ENCODE assay signal across 18 mouse cellular contexts in genomic region chr2:150830011-150830410, GRCm38 (mm10). TPM values are rescaled to one million over a fixed set of nuclear protein-coding genes. Genes with fewer than 3 reads are reported as not detected.
A peak's percentile ranks its signal among the peaks of the same experiment; 100 is the strongest.
DNase-seq lines count a peak whose midpoint lies in the region; ATAC-seq and TF ChIP-seq lines count a peak whose summit lies in the region.
"Had no signal": no experiment of that assay in that cellular context is flagged by ENCODE, and none has a peak within 500 bp of the region (broad histone marks: within the 10 kb centered on the region; RNA-seq: fewer than 3 reads in every experiment).

No protein-coding gene starts in this region.

- no peak for DNase-seq in liver, postnatal 0 days
- no peak for DNase-seq in liver, embryonic 11.5 days (ENCODE audit: low spot score)
- DNase-seq in B cell, adult 2 months: no peak
- DNase-seq: adrenal gland, postnatal 10 days; cerebellum, adult 2 months; cerebellum, postnatal 10 days; embryo, embryonic 11 days; gastrocnemius, postnatal 14 days; heart, adult 11 months; heart, postnatal 36 days had no signal

- TF ChIP-seq POLR2A in bone marrow macrophage, adult 2 months (IDR thresholded peaks at IDR 0.05; ENCODE audit: borderline replicate concordance, low read depth, low read length): no peak
- no peak for TF ChIP-seq POLR2A in cortical plate, adult 2 months (IDR thresholded peaks at IDR 0.05; ENCODE audit: extremely low read depth, insufficient read depth, low read length)

- no peak for TF ChIP-seq EP300 in liver, postnatal 0 days (IDR thresholded peaks at IDR 0.05; ENCODE audit: low read depth)

- no peak overlapping the region for H3K9ac ChIP-seq in liver, postnatal 0 days (replicated peaks)
- H3K9ac ChIP-seq in liver, embryonic 11.5 days (ENCODE audit: low read depth, low read length): no peak overlapping the region
- no peak overlapping the region for H3K9ac ChIP-seq in midbrain, embryonic 15.5 days
- H3K9ac ChIP-seq: embryonic facial prominence, embryonic 15.5 days; forebrain, embryonic 15.5 days; heart, embryonic 13.5 days; hindbrain, embryonic 15.5 days had no signal

- H3K4me1 ChIP-seq in liver, postnatal 0 days (ENCODE audit: insufficient read depth): no peaks in the 10 kb centered on the region
- H3K4me1 ChIP-seq in liver, embryonic 11.5 days (replicated peaks; ENCODE audit: control insufficient read depth, insufficient read depth, low read length): no peaks in the 10 kb centered on the region
- H3K4me1 ChIP-seq in bone marrow macrophage, adult 2 months (ENCODE audit: control insufficient read depth, insufficient read depth, low read length): peaks cover 31% of the 10 kb centered on the region
- H3K4me1 ChIP-seq in cortical plate, adult 2 months (ENCODE audit: control insufficient read depth, insufficient read depth, low read length): no peaks in the 10 kb centered on the region
- no peaks in the 10 kb centered on the region for H3K4me1 ChIP-seq in midbrain, embryonic 15.5 days
- H3K4me1 ChIP-seq: embryonic facial prominence, embryonic 15.5 days; forebrain, embryonic 15.5 days; heart, embryonic 13.5 days; hindbrain, embryonic 15.5 days had no signal

- no peak overlapping the region for H3K4me3 ChIP-seq in liver, postnatal 0 days (ENCODE audit: low read depth, low read length)
- no peak overlapping the region for H3K4me3 ChIP-seq in liver, embryonic 11.5 days (ENCODE audit: low read depth, low read length)
- H3K4me3 ChIP-seq in bone marrow macrophage, adult 2 months (ENCODE audit: insufficient read depth, low read length): no peak overlapping the region
- no peak overlapping the region for H3K4me3 ChIP-seq in cortical plate, adult 2 months (ENCODE audit: insufficient read depth, low read length)
- H3K4me3 ChIP-seq in midbrain, embryonic 15.5 days: no peak overlapping the region
- H3K4me3 ChIP-seq: embryonic facial prominence, embryonic 15.5 days; erythroblast, embryonic 14.5 days; forebrain, embryonic 15.5 days; heart, embryonic 13.5 days; hindbrain, embryonic 15.5 days had no signal

- no peak overlapping the region for H3K4me2 ChIP-seq in liver, postnatal 0 days (ENCODE audit: low read depth, low read length)
- H3K4me2 ChIP-seq in liver, embryonic 11.5 days: no peak overlapping the region
- H3K4me2 ChIP-seq in midbrain, embryonic 15.5 days: no peak overlapping the region
- H3K4me2 ChIP-seq: embryonic facial prominence, embryonic 15.5 days; forebrain, embryonic 15.5 days; heart, embryonic 13.5 days; hindbrain, embryonic 15.5 days had no signal

- 0 out of 2 replicates have a peak overlapping the region, but pooled peaks have one; percentile 77 for H3K27ac ChIP-seq in liver, postnatal 0 days (ENCODE audit: low read depth)
- H3K27ac ChIP-seq in liver, embryonic 11.5 days (ENCODE audit: low read depth, low read length): no peak overlapping the region
- H3K27ac ChIP-seq in bone marrow macrophage, adult 2 months (ENCODE audit: insufficient read depth, low read depth, low read length): peak overlapping the region; percentile 95
- H3K27ac ChIP-seq in cortical plate, adult 2 months (ENCODE audit: insufficient read depth, low read length): 0 out of 2 replicates have a peak overlapping the region, but pooled peaks have one; percentile 32
- no peak overlapping the region for H3K27ac ChIP-seq in midbrain, embryonic 15.5 days
- H3K27ac ChIP-seq: embryonic facial prominence, embryonic 15.5 days; forebrain, embryonic 15.5 days; heart, embryonic 13.5 days; hindbrain, embryonic 15.5 days had no signal

- H3K9me3 ChIP-seq in liver, postnatal 0 days (ENCODE audit: low read length): no peaks in the 10 kb centered on the region
- H3K9me3 ChIP-seq in liver, embryonic 11.5 days (ENCODE audit: control insufficient read depth, low read length): no peaks in the 10 kb centered on the region
- no peaks in the 10 kb centered on the region for H3K9me3 ChIP-seq in midbrain, embryonic 15.5 days
- H3K9me3 ChIP-seq: embryonic facial prominence, embryonic 15.5 days; forebrain, embryonic 15.5 days; heart, embryonic 13.5 days; hindbrain, embryonic 15.5 days had no signal

- no peak for TF ChIP-seq CTCF in liver, postnatal 0 days (IDR thresholded peaks at IDR 0.05; ENCODE audit: low read depth)
- TF ChIP-seq CTCF in bone marrow macrophage, adult 2 months (IDR thresholded peaks at IDR 0.05; ENCODE audit: low read depth, low read length): no peak
- no peak for TF ChIP-seq CTCF in cortical plate, adult 2 months (IDR thresholded peaks at IDR 0.05; ENCODE audit: extremely low read depth, insufficient read depth, low read length)

- no peaks in the 10 kb centered on the region for H3K27me3 ChIP-seq in liver, postnatal 0 days (ENCODE audit: insufficient read depth, low read length)
- H3K27me3 ChIP-seq in liver, embryonic 11.5 days (replicated peaks; ENCODE audit: control insufficient read depth, insufficient read depth, low read length): no peaks in the 10 kb centered on the region
- no peaks in the 10 kb centered on the region for H3K27me3 ChIP-seq in midbrain, embryonic 15.5 days (replicated peaks)
- H3K27me3 ChIP-seq: embryonic facial prominence, embryonic 15.5 days; forebrain, embryonic 15.5 days; heart, embryonic 13.5 days; hindbrain, embryonic 15.5 days had no signal

- H3K36me3 ChIP-seq in liver, postnatal 0 days (replicated peaks; ENCODE audit: insufficient read depth, low read length): peaks cover 44% of the 10 kb centered on the region
- H3K36me3 ChIP-seq in liver, embryonic 11.5 days (ENCODE audit: control insufficient read depth, insufficient read depth, low read length): peaks cover 36% of the 10 kb centered on the region
- peaks cover 49% of the 10 kb centered on the region for H3K36me3 ChIP-seq in midbrain, embryonic 15.5 days (replicated peaks)

- no peak for ATAC-seq in liver, postnatal 0 days
- no peak for ATAC-seq in liver, embryonic 11.5 days (replicated peaks; ENCODE audit: low FRiP score)
- ATAC-seq in midbrain, embryonic 15.5 days (replicated peaks): no peak
- ATAC-seq: forebrain, embryonic 15.5 days had no signal

- WGBS in liver, postnatal 0 days (ENCODE audit: insufficient replicate concordance): 91% methylated on average over 2 of the region's 2 CpGs
- WGBS in liver, embryonic 11.5 days: 85% methylated on average over 2 of the region's 2 CpGs
- 79% methylated on average over 2 of the region's 2 CpGs for WGBS in midbrain, embryonic 15.5 days

RNA-seq across cellular contexts. Expression of gene Pygb, which starts 43.5 kb away (rescaled TPM):
- 13.6 and 15.3 TPM in 2 replicates for polyA plus RNA-seq in liver, postnatal 0 days (2015; fragmentation: Nextera tagmentation; extraction: Ambion mirVana)
- 35.7 and 37.3 TPM in 2 replicates for polyA plus RNA-seq in liver, embryonic 11.5 days (2014; fragmentation: Nextera tagmentation; extraction: Ambion mirVana)
- polyA plus RNA-seq in bone marrow macrophage, adult 2 months (2012; ENCODE audit: insufficient read depth, insufficient read length, missing spikeins): 24.3 and 33.9 TPM in 2 replicates
- 131 and 133 TPM in 2 replicates for polyA plus RNA-seq in cortical plate, adult 2 months (2012; rRNA removed)
- polyA plus RNA-seq in midbrain, embryonic 15.5 days (2015; fragmentation: Nextera tagmentation; extraction: Ambion mirVana): 111 and 116 TPM in 2 replicates

Comparison
In these comparisons a context has a peak if more than half of its experiments do, and no peak if none do; other contexts are left out.
1. H3K27ac ChIP-seq: peak in liver, postnatal 0 days (single experiment), bone marrow macrophage, adult 2 months (single experiment) and cortical plate, adult 2 months (single experiment); none in liver, embryonic 11.5 days (single experiment) and midbrain, embryonic 15.5 days (single experiment).